Mouse (Mus musculus) forebrain, embryonic 10.5 days (tissue): ENCODE results near the gene Phc2. TPM values are rescaled to one million over a fixed set of nuclear protein-coding genes. Genes with fewer than 3 reads are reported as not detected.

ENCODE experiments used
- DNase-seq: peaks from one replicate; pipeline ENCODE4 v3.0.0-alpha.2; 2017; ENCODE audit warnings: low spot score; ENCODE audit errors: extremely low spot score
- H3K27ac ChIP-seq: fragments of 300-500 bp; sonication (generic); 2 replicates; pipeline ENCODE4 v1.5.1; 2016; ENCODE audit warnings: mild to moderate bottlenecking
- H3K27me3 ChIP-seq: fragments of 300-500 bp; sonication (generic); 2 replicates; pipeline ENCODE4 v1.6.1; 2016; ENCODE audit warnings: mild to moderate bottlenecking; ENCODE audit not compliant: poor library complexity, severe bottlenecking
- H3K36me3 ChIP-seq: fragments of 300-500 bp; sonication (generic); replicated peaks from 2 replicates; pipeline ENCODE4 v1.6.1; 2016; ENCODE audit warnings: mild to moderate bottlenecking, moderate library complexity
- H3K4me1 ChIP-seq: fragments of 300-500 bp; sonication (generic); 2 replicates; pipeline ENCODE4 v1.6.1; 2016
- H3K4me3 ChIP-seq: fragments of 300-500 bp; sonication (generic); 2 replicates; pipeline ENCODE4 v1.5.1; 2016; ENCODE audit warnings: mild to moderate bottlenecking, moderate library complexity
- H3K9me3 ChIP-seq: fragments of 300-500 bp; sonication (generic); 2 replicates; pipeline ENCODE4 v1.6.1; 2016; ENCODE audit warnings: mild to moderate bottlenecking, moderate library complexity
- WGBS: fragments of 180-500 bp; shearing (Covaris S2); methylation state at CpG from one replicate; pipeline ENCODE4 v1.1.7; 2016; 5-methylcytosine and 5-hydroxymethylcytosine counted together
- polyA plus RNA-seq: library from polyadenylated mRNA; unstranded; fragments of >200 nt; fragmentation: Nextera tagmentation; extraction: Ambion mirVana; gene quantifications from 2 replicates; pipeline ENCODE4 v1.2.1, GENCODE M21; 2016

Gene Phc2
- polyA plus RNA-seq, 1 experiment from 2014 or later, result 23.4 TPM

DNA sequence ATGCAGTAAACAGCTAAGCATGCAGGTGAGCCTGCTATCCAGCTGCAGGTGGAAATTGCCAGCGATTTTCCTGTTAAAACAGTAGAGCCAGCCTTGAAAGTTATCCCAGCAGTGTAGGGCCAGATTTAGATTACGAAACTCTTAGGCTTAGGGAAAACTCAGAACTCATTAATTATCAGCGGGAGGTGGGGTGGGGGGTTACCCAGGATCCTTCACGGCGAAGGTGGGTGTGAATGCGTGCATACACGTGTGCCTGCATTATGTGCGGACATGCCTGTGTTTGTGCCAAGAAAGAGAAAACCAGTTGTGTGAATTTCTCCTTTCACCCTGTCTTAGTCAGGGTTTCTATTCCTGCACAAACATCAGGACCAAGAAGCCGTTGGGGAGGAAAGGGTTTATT lies 62.2 kb downstream of the Phc2 start:
- DNase-seq, result peak; percentile 26
- Histone ChIP-seq H3K36me3 (no peaks in the 10 kb centered on the region), H3K27ac (peak overlapping the region; percentile 97), H3K4me3 (peak overlapping the region; percentile 39; the same call in 1 of the 2 replicates), H3K9me3 (no peaks in the 10 kb centered on the region), H3K4me1 (peaks cover 100% of the 10 kb centered on the region), H3K27me3 (0 out of 2 replicates have a peak, but pooled peaks cover under 1% of the 10 kb centered on the region)
- 43% methylated on average over 9 of the region's 9 CpGs for WGBS

DNA sequence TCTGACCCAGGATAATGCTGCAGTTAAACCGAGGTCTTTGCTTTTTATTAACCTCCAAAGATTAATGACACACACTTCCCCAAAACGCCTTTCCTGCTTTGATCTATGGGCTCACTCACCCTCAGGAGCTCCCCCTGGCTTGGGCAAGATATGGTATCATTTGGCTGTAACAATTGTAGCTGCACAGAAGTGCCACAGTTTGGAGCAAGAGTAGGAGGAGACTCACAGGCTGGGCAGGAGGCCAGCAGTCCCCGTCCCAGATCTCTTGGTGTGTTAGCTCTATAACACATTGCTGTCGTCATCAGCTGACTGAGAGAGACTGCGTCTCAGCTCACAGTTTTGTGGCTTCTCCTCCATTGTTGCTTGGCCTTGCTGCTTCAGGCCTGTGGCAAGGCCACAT lies 65.6 kb downstream of the Phc2 start:
- H3K4me1 ChIP-seq, result peaks cover 100% of the 10 kb centered on the region
- no peak overlapping the region; the same call in 1 of the 2 replicates for H3K4me3 ChIP-seq
- peak; percentile 17 for DNase-seq
- peak overlapping the region; percentile 76 for H3K27ac ChIP-seq
- H3K9me3 ChIP-seq, result no peaks in the 10 kb centered on the region
- 38% methylated on average over 5 of the region's 5 CpGs for WGBS
- no peaks in the 10 kb centered on the region for H3K36me3 ChIP-seq
- H3K27me3 ChIP-seq, result peaks cover 29% of the 10 kb centered on the region

DNA sequence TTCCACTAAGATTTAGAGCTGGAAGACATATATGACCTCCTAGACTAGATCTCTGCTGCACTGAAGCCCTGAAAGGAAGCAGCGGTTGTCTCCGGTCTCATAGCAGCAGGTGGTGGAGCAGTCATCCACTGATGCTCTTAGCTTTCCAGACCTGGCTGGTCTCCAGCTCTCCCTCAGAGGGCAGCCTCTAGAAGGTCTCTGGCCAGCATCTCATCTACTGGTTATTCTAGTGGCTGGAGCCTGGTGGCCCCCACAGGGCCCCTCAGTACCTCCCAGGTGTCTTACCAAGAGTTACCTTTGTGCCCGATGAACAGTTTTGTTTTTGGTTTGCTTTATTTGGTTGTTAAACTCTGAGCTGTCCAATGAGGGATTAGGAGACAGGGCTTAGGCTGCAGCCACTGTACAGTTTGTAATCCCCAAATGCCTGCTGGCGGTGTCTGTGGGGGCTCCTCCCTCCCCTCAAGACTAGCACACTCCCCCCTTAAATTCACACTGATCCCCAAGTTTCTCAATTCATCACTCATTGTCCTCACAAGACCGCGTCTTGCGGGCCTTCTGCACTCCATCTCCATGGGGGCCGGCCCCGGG lies 66.7 kb downstream of the Phc2 start:
- Histone ChIP-seq H3K4me1 (peaks cover 95% of the 10 kb centered on the region), H3K27ac (peak overlapping the region; percentile 76), H3K36me3 (no peaks in the 10 kb centered on the region), H3K9me3 (no peaks in the 10 kb centered on the region), H3K27me3 (peaks cover 38% of the 10 kb centered on the region), H3K4me3 (no peak overlapping the region)
- 61% methylated on average over 9 of the region's 9 CpGs for WGBS
- no peak for DNase-seq

DNA sequence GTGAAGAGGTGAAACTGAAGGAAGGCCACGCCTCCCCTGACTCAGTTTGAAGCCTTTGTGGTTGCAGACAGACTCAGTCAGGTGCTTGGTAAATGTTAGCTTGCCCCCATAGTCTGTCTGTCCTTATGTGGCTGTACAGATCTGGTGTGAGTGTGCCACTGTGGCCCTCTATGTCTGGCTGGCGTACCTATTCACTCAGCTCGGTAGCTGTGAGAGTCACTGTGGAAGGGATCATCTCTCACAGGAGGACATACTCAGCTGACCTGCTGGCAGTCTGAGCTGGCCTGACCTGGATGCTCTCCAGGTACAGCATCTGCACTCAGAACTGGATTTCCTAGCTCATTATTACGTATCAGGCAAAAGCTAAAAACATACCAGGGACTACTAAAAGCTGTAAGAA lies 67.3 kb downstream of the Phc2 start:
- Histone ChIP-seq H3K4me3 (no peak overlapping the region), H3K27me3 (peaks cover 41% of the 10 kb centered on the region), H3K36me3 (no peaks in the 10 kb centered on the region), H3K9me3 (no peaks in the 10 kb centered on the region), H3K27ac (peak overlapping the region; percentile 76; the same call in 1 of the 2 replicates), H3K4me1 (peaks cover 95% of the 10 kb centered on the region)
- 78% methylated on average over 4 of the region's 4 CpGs for WGBS
- DNase-seq, result no peak

DNA sequence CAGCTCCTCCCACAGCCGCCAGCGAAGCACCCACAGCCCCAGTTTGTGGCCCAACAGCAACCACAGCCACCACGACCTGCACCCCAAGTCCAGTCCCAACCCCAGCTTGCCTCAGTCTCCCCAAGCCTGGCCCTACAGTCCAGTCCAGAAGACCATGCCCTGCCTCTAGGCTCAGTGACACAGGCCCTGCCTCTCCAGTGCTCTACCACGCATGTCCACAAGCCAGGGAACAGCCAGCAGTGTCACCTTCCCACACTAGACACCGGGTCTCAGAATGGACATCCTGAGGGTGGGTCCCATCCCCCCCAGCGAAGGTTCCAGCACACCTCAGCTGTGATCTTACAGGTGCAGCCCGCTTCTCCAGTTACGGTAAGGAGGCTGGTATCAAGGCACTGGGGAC lies 68.4 kb downstream of the Phc2 start:
- no peak overlapping the region for H3K4me3 ChIP-seq
- H3K36me3 ChIP-seq, result no peaks in the 10 kb centered on the region
- WGBS, result 80% methylated on average over 8 of the region's 8 CpGs
- H3K9me3 ChIP-seq, result no peaks in the 10 kb centered on the region
- peaks cover 90% of the 10 kb centered on the region for H3K4me1 ChIP-seq
- no peak for DNase-seq
- peaks cover 41% of the 10 kb centered on the region for H3K27me3 ChIP-seq
- H3K27ac ChIP-seq, result peak overlapping the region; percentile 72

DNA sequence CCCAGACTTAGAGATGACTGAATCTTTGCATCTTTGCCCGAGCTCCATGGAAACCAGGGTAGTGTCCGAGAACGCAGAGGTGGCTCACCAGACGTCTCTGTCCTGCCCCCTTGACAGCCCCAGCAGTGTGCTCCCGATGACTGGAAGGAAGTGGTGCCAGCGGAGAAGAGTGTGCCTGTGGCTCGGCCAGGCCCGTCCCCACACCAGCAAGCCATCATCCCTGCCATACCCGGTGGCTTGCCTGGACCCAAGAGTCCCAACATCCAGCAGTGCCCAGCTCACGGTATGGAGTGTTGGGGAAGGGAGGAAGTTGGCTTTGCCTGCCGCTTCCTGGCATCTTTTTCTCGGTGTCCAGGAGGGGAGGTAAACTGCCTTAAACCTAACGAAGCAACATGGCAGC lies 68.9 kb downstream of the Phc2 start:
- DNase-seq, result no peak
- peaks cover 86% of the 10 kb centered on the region for H3K4me1 ChIP-seq
- peaks cover 41% of the 10 kb centered on the region for H3K27me3 ChIP-seq
- H3K4me3 ChIP-seq, result no peak overlapping the region
- H3K9me3 ChIP-seq, result no peaks in the 10 kb centered on the region
- H3K27ac ChIP-seq, result peak overlapping the region; percentile 72
- 87% methylated on average over 13 of the region's 13 CpGs for WGBS
- H3K36me3 ChIP-seq, result no peaks in the 10 kb centered on the region

DNA sequence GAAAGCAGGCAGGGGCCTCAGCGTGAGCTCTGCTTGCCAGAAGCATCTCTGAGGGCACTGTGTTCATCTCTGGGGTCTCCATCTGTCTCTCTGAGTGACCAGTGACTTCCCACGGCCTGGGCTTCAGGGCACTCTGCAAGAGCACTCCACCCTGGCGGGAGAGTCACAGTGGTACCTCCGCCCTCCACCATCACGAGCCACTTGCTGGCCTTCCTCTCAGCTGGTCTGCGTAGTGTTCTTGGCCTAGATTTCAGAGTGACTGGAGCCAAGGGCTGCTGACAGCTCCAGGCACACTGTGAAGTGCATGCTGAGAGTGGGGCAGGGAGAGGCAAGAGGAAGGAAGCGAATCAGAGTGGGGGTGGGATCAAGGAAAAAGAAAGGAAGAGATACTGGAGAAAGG lies 69.6 kb downstream of the Phc2 start:
- DNase-seq, result no peak
- Histone ChIP-seq H3K36me3 (peaks cover 3% of the 10 kb centered on the region), H3K9me3 (no peaks in the 10 kb centered on the region), H3K4me3 (no peak overlapping the region), H3K27me3 (peaks cover 41% of the 10 kb centered on the region), H3K4me1 (peaks cover 86% of the 10 kb centered on the region), H3K27ac (peak overlapping the region; percentile 72)
- WGBS, result 75% methylated on average over 7 of the region's 7 CpGs

DNA sequence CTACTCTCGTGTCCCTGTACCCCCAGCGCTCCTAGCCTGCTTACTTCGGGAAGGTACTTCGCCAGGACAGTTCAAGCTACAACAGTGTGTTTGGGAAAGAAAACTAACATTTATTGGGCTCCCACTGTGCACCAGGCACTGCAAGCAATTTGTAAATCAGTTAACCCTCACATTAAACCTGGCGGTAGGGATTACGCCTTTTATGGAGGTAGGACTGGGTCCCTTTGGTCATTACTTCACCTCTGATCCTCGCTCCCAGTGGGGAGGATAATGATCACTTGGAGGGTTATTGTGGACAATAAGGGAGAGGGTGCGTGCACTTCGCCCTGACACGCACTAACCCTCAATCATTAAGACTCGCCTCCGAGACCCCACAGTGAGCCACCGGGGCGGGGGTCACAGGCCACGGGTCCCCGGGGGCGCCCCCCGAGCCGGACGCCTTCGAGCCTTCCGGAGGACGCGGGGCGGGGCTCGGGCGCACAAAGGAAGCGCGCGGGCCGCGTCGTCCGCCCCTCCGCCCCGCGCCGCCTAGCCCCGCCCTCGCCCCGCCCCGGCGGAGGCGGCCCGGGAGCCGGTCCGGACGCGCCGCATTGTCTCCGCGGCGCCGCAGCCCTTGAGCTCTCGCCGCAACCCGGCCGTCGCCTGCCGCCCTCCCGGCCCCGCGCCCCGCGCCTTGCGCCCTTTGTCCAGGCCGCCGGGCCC lies 72.7 kb downstream of the Phc2 start:
- DNase-seq, result peak; percentile 66

DNA sequence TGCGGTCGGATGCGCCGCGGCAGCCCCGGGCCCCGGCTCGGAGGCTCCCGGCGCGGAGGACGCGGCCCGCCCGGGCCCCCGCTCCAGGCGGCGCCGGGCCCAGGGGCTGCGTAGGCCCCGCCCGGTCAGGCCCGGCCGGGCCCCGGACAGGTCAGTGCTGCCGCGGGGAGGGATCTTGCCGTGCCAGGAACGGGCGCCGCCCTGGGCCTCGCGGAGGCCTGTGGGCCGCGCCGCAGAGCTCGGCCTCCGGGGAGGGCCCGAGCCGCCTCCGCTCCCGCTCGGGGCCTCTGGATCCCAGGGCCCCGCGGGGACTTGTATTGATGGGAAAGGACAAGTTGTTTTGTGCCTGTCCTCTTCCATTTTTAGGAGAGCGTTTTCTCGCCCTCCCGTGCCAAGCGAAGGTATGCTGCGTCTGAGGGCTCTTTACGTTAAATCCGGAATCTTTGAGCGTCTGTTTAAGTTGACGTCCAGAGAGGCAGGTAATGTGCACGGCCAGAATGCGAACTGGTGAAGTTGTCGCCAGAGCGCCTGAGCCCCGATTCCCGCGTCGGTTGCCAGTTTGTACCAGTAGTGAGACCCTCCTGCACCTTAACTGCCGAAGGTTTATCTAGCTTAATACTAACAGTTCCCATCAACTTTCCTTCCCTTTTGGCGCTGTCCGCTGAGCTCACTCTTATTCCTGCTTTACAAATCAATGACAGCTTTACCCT lies 73.4 kb downstream of the Phc2 start:
- H3K4me3 ChIP-seq, result peak overlapping the region; percentile 95
- peaks cover 35% of the 10 kb centered on the region for H3K36me3 ChIP-seq
- H3K4me1 ChIP-seq, result peaks cover 84% of the 10 kb centered on the region
- peak overlapping the region; percentile 99 for H3K27ac ChIP-seq
- H3K9me3 ChIP-seq, result no peaks in the 10 kb centered on the region
- under 1% methylated on average over 65 of the region's 65 CpGs for WGBS
- DNase-seq, result no peak
- peaks cover 34% of the 10 kb centered on the region for H3K27me3 ChIP-seq

More for the DNA sequence above, 72.7 kb downstream of the Phc2 start:
- Histone ChIP-seq H3K9me3 (no peaks in the 10 kb centered on the region), H3K27me3 (peaks cover 37% of the 10 kb centered on the region), H3K4me3 (peak overlapping the region; percentile 95), H3K36me3 (peaks cover 32% of the 10 kb centered on the region), H3K4me1 (peaks cover 85% of the 10 kb centered on the region), H3K27ac (peak overlapping the region; percentile 99)
- WGBS, result 2% methylated on average over 58 of the region's 68 CpGs

DNA sequence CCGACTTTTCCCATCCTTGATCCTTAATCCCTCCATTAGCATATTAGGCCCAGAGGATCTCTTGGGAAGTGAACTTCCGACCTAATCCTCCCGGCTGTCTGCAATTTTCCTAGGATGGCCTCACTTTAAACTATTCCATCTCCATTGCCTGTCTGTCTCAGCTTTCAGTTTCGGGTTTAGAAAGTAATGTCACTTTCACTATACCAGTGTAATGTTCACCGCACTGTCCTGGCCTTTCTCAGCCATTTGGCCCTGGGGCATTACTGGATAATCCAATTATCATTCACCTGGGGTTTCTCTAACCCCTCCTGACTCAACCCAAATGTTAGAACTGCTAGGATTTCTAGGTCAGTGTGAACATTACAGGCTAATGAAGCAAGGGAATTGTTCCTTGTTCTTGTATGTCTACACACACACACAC lies 73.9 kb downstream of the Phc2 start:
- no peak for DNase-seq
- under 1% methylated on average over 5 of the region's 5 CpGs for WGBS

DNA sequence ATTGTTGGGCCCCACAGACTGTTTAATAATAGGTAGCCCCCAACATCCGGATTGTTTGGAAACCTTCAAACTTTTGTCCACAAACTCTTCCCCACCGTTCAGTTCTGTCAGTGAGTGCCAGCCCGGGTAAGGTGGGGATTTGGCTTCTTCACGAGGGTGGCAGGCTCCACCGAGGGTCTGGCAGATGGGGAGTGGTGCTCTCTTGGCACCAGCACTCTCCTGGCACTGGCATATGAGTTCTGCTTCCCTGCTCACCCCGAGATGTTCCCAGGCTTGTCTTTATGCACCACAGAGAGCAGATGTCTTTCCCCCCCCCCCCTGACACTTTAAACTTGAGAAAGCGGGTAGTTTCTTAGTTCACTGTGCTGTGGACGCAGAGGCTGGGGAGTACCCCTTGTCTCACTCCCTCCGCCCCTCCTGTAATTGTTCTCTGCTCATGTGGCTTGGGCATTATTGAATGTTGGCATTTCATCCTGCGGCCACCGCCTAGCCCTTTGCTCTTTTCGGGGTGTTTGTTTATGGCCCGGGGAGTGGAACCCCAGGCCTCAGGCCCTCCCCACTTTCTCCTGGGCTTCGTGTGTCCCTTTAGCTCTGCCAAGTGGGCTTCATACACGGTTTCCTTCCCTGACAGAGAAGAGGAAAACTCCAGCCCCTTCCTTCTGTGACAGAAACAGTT lies 74.7 kb downstream of the Phc2 start:
- H3K4me1 ChIP-seq, result peaks cover 84% of the 10 kb centered on the region

More for the DNA sequence above, 73.9 kb downstream of the Phc2 start:
- peaks cover 38% of the 10 kb centered on the region for H3K36me3 ChIP-seq
- H3K4me1 ChIP-seq, result peaks cover 84% of the 10 kb centered on the region
- no peaks in the 10 kb centered on the region for H3K9me3 ChIP-seq
- peak overlapping the region; percentile 99 for H3K27ac ChIP-seq
- H3K27me3 ChIP-seq, result peaks cover 29% of the 10 kb centered on the region
- peak overlapping the region; percentile 95 for H3K4me3 ChIP-seq

DNA sequence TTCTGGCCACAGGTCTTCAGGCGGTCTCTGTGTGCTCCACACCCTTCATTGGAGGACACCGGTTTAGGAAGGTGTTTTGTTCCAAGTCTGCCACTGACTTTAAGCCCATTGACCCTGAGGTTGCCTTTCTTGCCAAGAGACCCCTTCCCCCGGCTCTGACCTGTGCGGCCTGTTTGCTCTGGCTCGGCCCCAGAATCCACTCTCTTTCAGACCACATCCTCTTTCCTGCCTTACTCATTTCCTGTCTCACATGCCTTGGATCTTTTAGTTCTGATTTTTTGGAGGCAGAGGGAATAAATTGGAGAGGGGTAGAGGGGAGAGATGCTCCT lies 75.2 kb downstream of the Phc2 start:
- Histone ChIP-seq H3K27me3 (peaks cover 16% of the 10 kb centered on the region), H3K27ac (peak overlapping the region; percentile 99), H3K4me1 (peaks cover 84% of the 10 kb centered on the region), H3K4me3 (peak overlapping the region; percentile 95), H3K36me3 (peaks cover 50% of the 10 kb centered on the region), H3K9me3 (no peaks in the 10 kb centered on the region)
- DNase-seq, result no peak
- 31% methylated on average over 5 of the region's 5 CpGs for WGBS

More for the DNA sequence above, 74.7 kb downstream of the Phc2 start:
- WGBS, result 26% methylated on average over 15 of the region's 15 CpGs
- no peak for DNase-seq
- Histone ChIP-seq H3K36me3 (peaks cover 45% of the 10 kb centered on the region), H3K27ac (peak overlapping the region; percentile 99), H3K9me3 (no peaks in the 10 kb centered on the region), H3K4me3 (peak overlapping the region; percentile 95), H3K27me3 (peaks cover 21% of the 10 kb centered on the region)
